Mouse (Mus musculus): ENCODE measurements around the gene Desi1. TPM values are rescaled to one million over a fixed set of nuclear protein-coding genes. Genes with fewer than 3 reads are reported as not detected.

Gene Desi1
- polyA plus RNA-seq, 1 experiment from 2014 or later, result 37.4 TPM

DNA sequence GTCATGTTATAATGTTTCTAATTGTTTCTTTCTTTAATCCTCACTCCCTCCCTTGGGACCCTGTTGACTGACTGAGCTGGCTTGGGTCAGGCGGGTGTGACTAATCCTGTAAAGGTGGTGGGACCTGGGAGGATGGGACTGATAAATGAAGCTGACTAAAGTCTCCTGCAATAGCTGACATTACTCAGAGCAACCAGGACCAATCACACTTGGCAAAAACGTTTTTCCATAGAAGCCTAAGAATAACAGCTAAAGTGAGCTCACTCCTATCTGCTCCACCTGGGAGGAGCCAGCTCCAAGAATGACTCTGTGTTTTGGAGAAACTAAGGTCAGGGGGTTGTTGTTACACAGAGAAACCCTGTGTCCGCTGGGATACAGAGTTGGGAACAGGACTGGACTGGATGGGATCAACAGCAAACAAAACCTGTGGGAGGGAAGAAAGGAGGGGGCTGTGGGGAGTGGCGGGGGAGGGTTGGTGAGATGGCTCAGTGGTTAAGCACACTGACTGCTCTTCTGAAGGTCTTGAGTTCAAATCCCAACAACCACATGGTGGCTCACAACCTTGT lies 68.6 kb downstream of the Desi1 start:
- H3K4me1 ChIP-seq (ENCODE audit: control insufficient read depth, insufficient read depth, low read length), result peaks cover 3% of the 10 kb centered on the region; the same call in 1 of the 2 replicates
- H3K9me3 ChIP-seq (replicated peaks; ENCODE audit: control insufficient read depth, low read length), result no peaks in the 10 kb centered on the region
- 46% methylated on average over 4 of the region's 4 CpGs for WGBS
- H3K36me3 ChIP-seq (ENCODE audit: control insufficient read depth, insufficient read depth), result no peaks in the 10 kb centered on the region
- H3K9ac ChIP-seq (ENCODE audit: low read length), result no peak overlapping the region
- no peak overlapping the region for H3K4me2 ChIP-seq (ENCODE audit: low read depth, low read length)
- no peaks in the 10 kb centered on the region for H3K27me3 ChIP-seq (ENCODE audit: control insufficient read depth, insufficient read depth, low read length)
- no peak overlapping the region for H3K27ac ChIP-seq (ENCODE audit: low read length)
- ATAC-seq (replicated peaks; ENCODE audit: extremely low read depth, insufficient read depth, low FRiP score), result no peak
- H3K4me3 ChIP-seq (ENCODE audit: low read length), result no peak overlapping the region

DNA sequence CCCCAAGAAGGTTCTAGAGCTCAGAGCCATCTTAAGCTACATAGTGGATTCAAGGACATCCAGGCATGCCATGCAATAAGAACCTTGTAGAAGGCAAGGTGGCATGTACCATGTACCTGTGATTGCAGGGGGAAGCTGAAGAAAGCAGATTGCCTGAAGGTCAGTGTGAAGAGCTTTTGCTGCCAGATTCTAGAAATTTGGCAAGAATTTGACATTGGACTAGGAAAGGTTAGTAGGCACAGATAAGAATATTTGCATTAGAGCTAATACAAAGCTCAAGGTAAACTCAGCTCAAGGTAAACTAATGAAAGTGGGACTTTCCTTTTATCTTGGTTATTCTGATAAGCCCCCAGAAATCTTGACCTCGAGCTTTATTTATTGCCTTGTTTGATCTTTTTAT lies 69.4 kb downstream of the Desi1 start:
- Histone ChIP-seq H3K4me2 (ENCODE audit: low read depth, low read length) (no peak overlapping the region), H3K9ac (ENCODE audit: low read length) (no peak overlapping the region), H3K4me1 (ENCODE audit: control insufficient read depth, insufficient read depth, low read length) (peaks cover 6% of the 10 kb centered on the region; the same call in 1 of the 2 replicates), H3K4me3 (ENCODE audit: low read length) (no peak overlapping the region), H3K27ac (ENCODE audit: low read length) (no peak overlapping the region), H3K27me3 (ENCODE audit: control insufficient read depth, insufficient read depth, low read length) (no peaks in the 10 kb centered on the region), H3K9me3 (replicated peaks; ENCODE audit: control insufficient read depth, low read length) (no peaks in the 10 kb centered on the region), H3K36me3 (ENCODE audit: control insufficient read depth, insufficient read depth) (no peaks in the 10 kb centered on the region)
- WGBS, result 49% methylated on average over 1 of the region's 1 CpGs
- ATAC-seq (replicated peaks; ENCODE audit: extremely low read depth, insufficient read depth, low FRiP score), result no peak

DNA sequence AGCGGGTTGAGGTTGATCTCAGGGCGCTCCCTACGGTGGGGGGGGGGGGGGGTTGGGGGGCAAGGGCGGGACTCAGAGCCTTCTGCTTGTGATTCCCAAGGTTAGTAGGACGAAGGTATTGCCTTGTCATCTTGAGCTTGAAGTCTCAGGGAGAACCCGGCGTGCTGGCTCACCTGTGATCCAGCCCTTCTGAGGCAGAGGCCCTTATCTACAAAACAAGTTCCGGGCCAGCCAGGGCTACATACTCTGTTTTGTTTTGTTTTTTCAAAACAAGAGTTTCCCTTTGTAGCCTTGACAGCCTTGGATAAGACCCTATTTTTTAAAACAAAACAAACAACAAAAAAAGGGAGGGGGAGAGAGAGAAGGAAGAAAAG lies 72.6 kb downstream of the Desi1 start:
- H3K27me3 ChIP-seq (ENCODE audit: control insufficient read depth, insufficient read depth, low read length), result no peaks in the 10 kb centered on the region
- WGBS, result 3% methylated on average over 7 of the region's 8 CpGs
- no peaks in the 10 kb centered on the region for H3K36me3 ChIP-seq (ENCODE audit: control insufficient read depth, insufficient read depth)
- H3K4me2 ChIP-seq (ENCODE audit: low read depth, low read length), result peak overlapping the region; percentile 100
- H3K27ac ChIP-seq (ENCODE audit: low read length), result no peak overlapping the region; the same call in 1 of the 2 replicates
- H3K4me1 ChIP-seq (ENCODE audit: control insufficient read depth, insufficient read depth, low read length), result peaks cover 6% of the 10 kb centered on the region; the same call in 1 of the 2 replicates
- no peaks in the 10 kb centered on the region for H3K9me3 ChIP-seq (replicated peaks; ENCODE audit: control insufficient read depth, low read length)
- peak overlapping the region; percentile 78 for H3K4me3 ChIP-seq (ENCODE audit: low read length)
- no peak for ATAC-seq (replicated peaks; ENCODE audit: extremely low read depth, insufficient read depth, low FRiP score)
- peak overlapping the region; percentile 59 for H3K9ac ChIP-seq (ENCODE audit: low read length)

DNA sequence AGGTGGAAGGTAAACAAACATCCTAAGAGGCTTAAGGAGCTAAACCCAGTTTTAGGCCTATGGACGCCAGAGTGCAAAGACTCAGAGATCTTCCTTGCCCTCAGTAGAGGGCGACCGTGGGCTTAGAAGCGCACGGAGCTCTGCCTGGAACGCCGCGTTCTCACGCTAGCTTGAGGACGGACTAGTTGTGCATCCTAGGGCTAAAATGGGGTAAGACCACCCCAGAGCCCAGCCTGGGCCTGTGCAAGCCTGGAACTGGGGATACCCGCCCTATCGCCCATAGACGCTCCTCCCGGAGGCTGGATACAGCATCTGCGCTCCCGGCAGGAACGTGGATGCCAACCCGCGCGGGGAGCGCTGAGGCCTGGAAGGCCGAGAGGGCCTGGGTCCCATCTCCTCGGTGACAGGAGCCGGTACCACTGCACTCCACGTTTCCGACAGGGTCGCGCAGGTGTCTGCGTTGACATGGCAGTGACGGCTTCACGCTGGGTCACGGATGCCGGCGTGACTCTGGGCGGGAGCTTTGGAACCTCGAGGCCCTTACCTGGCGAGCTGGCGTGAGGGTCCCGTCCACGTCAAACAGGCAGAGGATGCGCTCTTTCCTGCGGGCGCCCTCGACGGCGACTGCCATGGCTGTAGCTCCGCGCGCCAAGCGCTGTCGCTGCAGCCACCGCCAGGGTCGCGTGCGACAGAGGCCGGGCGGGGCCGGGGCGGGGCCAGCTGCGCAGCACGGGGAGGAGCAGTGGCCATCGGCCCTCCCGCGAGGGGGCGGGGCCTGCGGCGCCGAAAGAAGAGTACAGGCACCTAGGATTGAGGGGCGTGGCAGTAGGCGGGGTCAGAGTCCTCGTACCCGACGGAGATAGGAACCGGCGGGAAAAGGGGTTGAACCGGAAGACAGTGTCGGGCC lies 73.2 kb downstream of the Desi1 start, which contains the start of gene Pmm1:
Gene Pmm1, minus strand, starts transcription at position 760 of the 907 bp plus-strand sequence.
- Histone ChIP-seq H3K27ac (ENCODE audit: low read length) (peak within 1 kb of the TSS; percentile 85), H3K27me3 (ENCODE audit: control insufficient read depth, insufficient read depth, low read length) (no peaks in the 10 kb centered on the region), H3K9me3 (replicated peaks; ENCODE audit: control insufficient read depth, low read length) (no peaks in the 10 kb centered on the region), H3K4me3 (ENCODE audit: low read length) (peak within 1 kb of the TSS; percentile 78), H3K4me1 (ENCODE audit: control insufficient read depth, insufficient read depth, low read length) (peaks cover 6% of the 10 kb centered on the region; the same call in 1 of the 2 replicates), H3K36me3 (ENCODE audit: control insufficient read depth, insufficient read depth) (no peaks in the 10 kb centered on the region), H3K4me2 (ENCODE audit: low read depth, low read length) (peak within 1 kb of the TSS; percentile 100), H3K9ac (ENCODE audit: low read length) (peak within 1 kb of the TSS; percentile 82)
- ATAC-seq (replicated peaks; ENCODE audit: extremely low read depth, insufficient read depth, low FRiP score), result peak; percentile 99
- under 1% methylated on average over 77 of the region's 77 CpGs for WGBS

DNA sequence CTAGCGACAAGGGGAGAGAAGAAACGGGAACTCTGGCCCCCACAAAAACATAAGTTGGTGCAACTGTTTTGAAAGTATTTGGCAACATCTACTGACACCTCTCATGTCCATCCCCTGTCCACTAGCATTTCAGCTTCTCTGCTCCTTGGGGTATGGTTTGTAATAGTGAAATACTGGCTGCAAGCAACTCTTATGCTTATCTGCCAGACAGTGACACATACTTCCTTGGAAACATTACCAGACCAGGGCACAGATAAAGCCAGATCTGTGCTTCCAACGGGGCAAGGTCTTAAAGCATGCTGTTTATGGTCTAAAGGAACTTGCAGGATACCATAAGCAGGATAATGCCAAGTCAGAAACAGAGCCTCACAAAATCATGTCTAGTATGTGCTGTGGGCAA lies 74.8 kb downstream of the Desi1 start:
- no peak overlapping the region for H3K27ac ChIP-seq (ENCODE audit: low read length)
- ATAC-seq (replicated peaks; ENCODE audit: extremely low read depth, insufficient read depth, low FRiP score), result no peak
- H3K36me3 ChIP-seq (ENCODE audit: control insufficient read depth, insufficient read depth), result 0 out of 2 replicates have a peak, but pooled peaks cover 3% of the 10 kb centered on the region
- WGBS, result 63% methylated on average over 3 of the region's 3 CpGs
- peaks cover 6% of the 10 kb centered on the region; the same call in 1 of the 2 replicates for H3K4me1 ChIP-seq (ENCODE audit: control insufficient read depth, insufficient read depth, low read length)
- no peaks in the 10 kb centered on the region for H3K9me3 ChIP-seq (replicated peaks; ENCODE audit: control insufficient read depth, low read length)
- H3K4me3 ChIP-seq (ENCODE audit: low read length), result no peak overlapping the region
- H3K4me2 ChIP-seq (ENCODE audit: low read depth, low read length), result no peak overlapping the region
- no peaks in the 10 kb centered on the region for H3K27me3 ChIP-seq (ENCODE audit: control insufficient read depth, insufficient read depth, low read length)
- no peak overlapping the region for H3K9ac ChIP-seq (ENCODE audit: low read length)

DNA sequence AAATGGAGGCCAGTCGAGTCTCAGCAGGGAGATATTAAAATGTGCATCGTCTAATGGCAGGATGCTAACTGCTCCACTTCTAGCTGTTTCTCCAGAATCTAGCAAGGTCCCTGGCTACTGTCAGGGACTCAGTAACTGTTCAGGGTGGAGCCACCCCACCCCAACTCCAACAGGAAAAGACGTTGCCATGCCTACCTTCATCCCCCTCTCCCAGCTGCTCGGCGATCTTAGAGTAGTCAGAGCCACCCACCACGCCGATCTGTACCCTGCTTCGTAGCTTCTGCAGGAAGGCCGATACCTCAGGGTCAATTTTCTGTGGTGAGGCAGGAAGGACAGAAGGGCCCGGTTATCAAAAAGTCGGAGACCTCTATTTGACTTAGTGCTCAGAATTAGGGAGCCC lies 76.1 kb downstream of the Desi1 start:
- peaks cover 6% of the 10 kb centered on the region; the same call in 1 of the 2 replicates for H3K4me1 ChIP-seq (ENCODE audit: control insufficient read depth, insufficient read depth, low read length)
- H3K27me3 ChIP-seq (ENCODE audit: control insufficient read depth, insufficient read depth, low read length), result no peaks in the 10 kb centered on the region
- ATAC-seq (replicated peaks; ENCODE audit: extremely low read depth, insufficient read depth, low FRiP score), result no peak
- no peaks in the 10 kb centered on the region for H3K9me3 ChIP-seq (replicated peaks; ENCODE audit: control insufficient read depth, low read length)
- H3K4me2 ChIP-seq (ENCODE audit: low read depth, low read length), result no peak overlapping the region
- no peak overlapping the region for H3K4me3 ChIP-seq (ENCODE audit: low read length)
- 86% methylated on average over 11 of the region's 11 CpGs for WGBS
- no peak overlapping the region for H3K27ac ChIP-seq (ENCODE audit: low read length)
- H3K36me3 ChIP-seq (ENCODE audit: control insufficient read depth, insufficient read depth), result 0 out of 2 replicates have a peak, but pooled peaks cover 3% of the 10 kb centered on the region
- no peak overlapping the region for H3K9ac ChIP-seq (ENCODE audit: low read length)

DNA sequence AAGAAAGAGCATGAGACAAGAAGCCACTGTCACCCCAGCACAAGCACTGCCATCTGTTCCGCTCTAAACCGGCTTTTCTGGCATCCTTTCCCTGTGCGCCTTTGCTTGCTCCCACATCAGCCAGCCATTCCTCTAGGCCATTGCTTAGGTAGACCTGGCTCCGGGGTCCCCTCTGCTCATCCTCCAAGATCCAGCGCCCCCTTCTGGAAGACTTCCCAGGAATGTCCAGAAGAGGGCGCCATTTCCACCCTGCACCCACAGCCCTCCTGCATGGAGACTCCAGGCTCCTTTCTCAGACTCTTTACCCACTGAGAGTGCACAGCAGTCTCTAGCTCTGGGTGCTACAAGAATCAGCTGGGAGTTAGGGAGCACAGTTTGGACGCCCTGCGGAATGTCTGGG lies 77.2 kb downstream of the Desi1 start:
- peaks cover 6% of the 10 kb centered on the region; the same call in 1 of the 2 replicates for H3K4me1 ChIP-seq (ENCODE audit: control insufficient read depth, insufficient read depth, low read length)
- no peak overlapping the region for H3K27ac ChIP-seq (ENCODE audit: low read length)
- H3K36me3 ChIP-seq (ENCODE audit: control insufficient read depth, insufficient read depth), result 0 out of 2 replicates have a peak, but pooled peaks cover 3% of the 10 kb centered on the region
- H3K27me3 ChIP-seq (ENCODE audit: control insufficient read depth, insufficient read depth, low read length), result no peaks in the 10 kb centered on the region
- H3K4me2 ChIP-seq (ENCODE audit: low read depth, low read length), result no peak overlapping the region
- no peaks in the 10 kb centered on the region for H3K9me3 ChIP-seq (replicated peaks; ENCODE audit: control insufficient read depth, low read length)
- WGBS, result 58% methylated on average over 8 of the region's 8 CpGs
- H3K4me3 ChIP-seq (ENCODE audit: low read length), result no peak overlapping the region
- H3K9ac ChIP-seq (ENCODE audit: low read length), result no peak overlapping the region
- no peak for ATAC-seq (replicated peaks; ENCODE audit: extremely low read depth, insufficient read depth, low FRiP score)

DNA sequence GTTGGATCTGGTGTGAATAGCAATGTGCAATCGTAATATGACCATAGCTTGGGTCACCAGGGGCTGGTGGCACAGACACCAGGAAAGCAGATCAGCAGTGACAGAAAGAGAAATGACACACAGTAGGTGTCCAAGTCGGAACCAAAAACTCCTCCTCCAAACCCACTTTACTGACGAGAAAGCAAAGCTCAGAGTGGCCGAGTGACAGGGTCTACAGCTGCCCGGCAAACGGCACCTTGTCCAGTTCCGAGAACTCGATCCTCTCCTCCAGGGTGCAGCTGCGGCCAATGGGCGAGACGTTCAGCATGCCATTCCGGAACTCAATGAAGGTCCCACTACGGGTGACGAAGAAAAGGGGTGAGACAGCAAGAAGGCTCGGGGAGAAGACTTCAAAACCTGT lies 78.2 kb downstream of the Desi1 start:
- no peak for ATAC-seq (replicated peaks; ENCODE audit: extremely low read depth, insufficient read depth, low FRiP score)
- WGBS, result 90% methylated on average over 15 of the region's 15 CpGs
- Histone ChIP-seq H3K4me3 (ENCODE audit: low read length) (no peak overlapping the region), H3K4me1 (ENCODE audit: control insufficient read depth, insufficient read depth, low read length) (peaks cover 5% of the 10 kb centered on the region; the same call in 1 of the 2 replicates), H3K27ac (ENCODE audit: low read length) (no peak overlapping the region), H3K9me3 (replicated peaks; ENCODE audit: control insufficient read depth, low read length) (no peaks in the 10 kb centered on the region), H3K4me2 (ENCODE audit: low read depth, low read length) (no peak overlapping the region), H3K9ac (ENCODE audit: low read length) (no peak overlapping the region), H3K36me3 (ENCODE audit: control insufficient read depth, insufficient read depth) (0 out of 2 replicates have a peak, but pooled peaks cover 3% of the 10 kb centered on the region), H3K27me3 (ENCODE audit: control insufficient read depth, insufficient read depth, low read length) (no peaks in the 10 kb centered on the region)

DNA sequence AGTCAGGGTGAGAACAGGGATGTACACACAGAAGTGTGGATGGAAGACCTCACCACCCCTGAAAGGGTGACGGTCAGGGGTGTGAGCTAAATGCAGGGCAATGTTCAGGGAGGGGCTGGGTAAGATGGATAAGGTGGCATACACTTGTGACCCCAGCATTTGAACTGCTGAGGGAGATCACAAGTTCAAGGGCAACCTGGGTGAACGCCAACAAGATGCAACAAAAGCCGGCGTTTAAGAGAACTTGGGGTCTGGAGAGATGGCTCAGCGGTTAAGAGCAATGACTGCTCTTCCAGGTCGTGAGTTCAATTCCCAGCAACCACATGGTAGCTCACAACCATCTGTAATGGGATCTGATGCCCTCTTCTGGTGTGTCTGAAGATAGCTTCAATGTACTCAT lies 78.9 kb downstream of the Desi1 start:
- no peak overlapping the region for H3K9ac ChIP-seq (ENCODE audit: low read length)
- 88% methylated on average over 6 of the region's 6 CpGs for WGBS
- no peak for ATAC-seq (replicated peaks; ENCODE audit: extremely low read depth, insufficient read depth, low FRiP score)

More for the DNA sequence above, 78.9 kb downstream of the Desi1 start:
- Histone ChIP-seq H3K4me3 (ENCODE audit: low read length) (no peak overlapping the region), H3K4me1 (ENCODE audit: control insufficient read depth, insufficient read depth, low read length) (0 out of 2 replicates have a peak, but pooled peaks cover under 1% of the 10 kb centered on the region), H3K36me3 (ENCODE audit: control insufficient read depth, insufficient read depth) (0 out of 2 replicates have a peak, but pooled peaks cover 3% of the 10 kb centered on the region), H3K4me2 (ENCODE audit: low read depth, low read length) (no peak overlapping the region), H3K27me3 (ENCODE audit: control insufficient read depth, insufficient read depth, low read length) (no peaks in the 10 kb centered on the region), H3K27ac (ENCODE audit: low read length) (no peak overlapping the region), H3K9me3 (replicated peaks; ENCODE audit: control insufficient read depth, low read length) (no peaks in the 10 kb centered on the region)
